Mouse (Mus musculus): ENCODE measurements around the gene Tmem59l.
A peak's percentile ranks its signal among the peaks of the same experiment; 100 is the strongest.

- TF ChIP-seq POLR2A (IDR thresholded peaks at IDR 0.05; ENCODE audit: insufficient read depth, low read length): no peak
- TF ChIP-seq CTCF (IDR thresholded peaks at IDR 0.05; ENCODE audit: low read depth, low read length): peak; percentile 20
Observed at GRCm38 (mm10) chr8:70522592-70523403, 35.6 kb upstream of the Tmem59l start.
